Mouse (Mus musculus) stomach, postnatal 0 days (tissue): ENCODE data around the gene Gm867.

ENCODE experiments used
- CTCF ChIP-seq: IDR thresholded peaks from 2 replicates; pipeline ENCODE4 v1.5.1; 2016; ENCODE audit warnings: antibody characterized with exemption, low read depth, mild to moderate bottlenecking, moderate library complexity
- EP300 ChIP-seq: optimal IDR thresholded peaks from 2 replicates; pipeline ENCODE3; 2016; ENCODE audit warnings: antibody characterized with exemption

DNA sequence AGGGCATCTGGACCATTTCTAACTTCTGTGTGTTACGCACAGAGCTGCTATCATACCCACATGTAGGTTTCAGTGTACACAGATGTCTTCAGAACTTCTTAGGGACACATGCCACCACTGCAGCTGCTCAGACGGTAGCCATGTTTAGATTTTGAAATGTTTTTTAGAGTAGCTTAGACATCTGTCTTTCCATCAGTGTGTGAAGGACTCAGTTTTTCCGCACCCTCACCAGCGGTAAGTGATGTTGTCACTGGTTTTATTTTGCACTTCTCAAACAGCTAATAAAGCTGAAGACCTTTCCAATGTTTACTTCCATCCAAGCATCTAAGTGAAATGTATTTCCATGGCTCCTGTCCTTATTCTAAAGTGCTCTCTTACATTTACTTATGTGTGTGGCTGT, 33.6 kb downstream of the Gm867 start:
- no peak for TF ChIP-seq CTCF
- no peak for TF ChIP-seq EP300
